Mouse (Mus musculus) adipose tissue, adult 10 weeks (tissue): ENCODE results near the gene Agtr1a. TPM values are rescaled to one million over a fixed set of nuclear protein-coding genes. Genes with fewer than 3 reads are reported as not detected.

Experiments
- polyA plus RNA-seq: library from polyadenylated mRNA; stranded (reverse); fragments of 350-450 nt; fragmentation: Illumina TruSeq; extraction: RNeasy Lipid Tissue Mini Kit (QIAGEN cat#74804); gene quantifications from one replicate; pipeline ENCODE4 v1.2.3, GENCODE M21; 2014; ENCODE audit warnings: low read depth, low replicate concordance

The Agtr1a gene
- 7.0 TPM for polyA plus RNA-seq

DNA sequence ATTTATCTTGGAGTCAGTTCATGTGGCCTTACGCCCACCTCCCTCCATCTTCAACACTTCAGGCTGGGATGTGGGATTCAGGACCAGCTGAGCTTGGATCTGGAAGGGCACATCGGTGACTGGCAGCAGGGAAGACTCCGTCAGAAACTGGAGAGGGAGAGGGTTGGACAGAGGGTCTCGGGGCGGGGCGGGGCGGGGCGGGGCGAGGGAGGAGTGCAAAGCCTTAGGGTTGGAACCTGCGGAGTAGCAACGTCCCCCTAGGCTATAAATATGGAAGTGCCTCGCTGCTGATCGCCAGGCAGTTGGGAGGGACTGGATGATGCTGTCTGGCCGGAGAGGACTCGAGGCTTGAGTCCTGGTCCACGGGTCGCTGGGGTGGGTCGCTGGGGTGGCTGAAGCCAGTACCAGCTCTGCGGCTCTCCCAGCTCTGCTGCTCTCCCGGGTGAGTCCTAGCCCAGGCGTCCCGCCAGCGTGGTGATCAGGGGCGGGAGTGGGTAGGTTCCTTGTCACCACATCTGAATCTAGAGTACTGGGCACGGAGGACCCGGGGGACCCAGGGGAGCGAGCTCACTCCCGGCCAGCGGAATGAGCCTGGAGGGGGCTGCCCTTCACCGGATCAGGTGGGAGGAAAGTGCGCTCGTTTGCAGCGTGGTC lies at the start of gene Agtr1a:
Gene Agtr1a, plus strand, starts transcription at position 294 of the 654 bp plus-strand sequence.

Other genes with a start within 250 kb of the Agtr1a start
- gene Mboat1, start 200.0 kb upstream of the Agtr1a start, polyA plus RNA-seq, result 45.9 TPM
- gene Uqcrfs1, start 208.9 kb downstream of the Agtr1a start, polyA plus RNA-seq, result 128 TPM